Mouse (Mus musculus) ES-Bruce4 (cell line): ENCODE results near the gene Lrrc8a.

Source experiments
- CTCF ChIP-seq: IDR thresholded peaks from one replicate; pipeline ENCODE4 v1.8.1; 2011; ENCODE audit warnings: low read depth, low read length
- EP300 ChIP-seq: IDR thresholded peaks from 2 replicates; pipeline ENCODE4 v1.6.1; 2011; ENCODE audit warnings: low read depth, low read length; ENCODE audit not compliant: insufficient read depth

DNA sequence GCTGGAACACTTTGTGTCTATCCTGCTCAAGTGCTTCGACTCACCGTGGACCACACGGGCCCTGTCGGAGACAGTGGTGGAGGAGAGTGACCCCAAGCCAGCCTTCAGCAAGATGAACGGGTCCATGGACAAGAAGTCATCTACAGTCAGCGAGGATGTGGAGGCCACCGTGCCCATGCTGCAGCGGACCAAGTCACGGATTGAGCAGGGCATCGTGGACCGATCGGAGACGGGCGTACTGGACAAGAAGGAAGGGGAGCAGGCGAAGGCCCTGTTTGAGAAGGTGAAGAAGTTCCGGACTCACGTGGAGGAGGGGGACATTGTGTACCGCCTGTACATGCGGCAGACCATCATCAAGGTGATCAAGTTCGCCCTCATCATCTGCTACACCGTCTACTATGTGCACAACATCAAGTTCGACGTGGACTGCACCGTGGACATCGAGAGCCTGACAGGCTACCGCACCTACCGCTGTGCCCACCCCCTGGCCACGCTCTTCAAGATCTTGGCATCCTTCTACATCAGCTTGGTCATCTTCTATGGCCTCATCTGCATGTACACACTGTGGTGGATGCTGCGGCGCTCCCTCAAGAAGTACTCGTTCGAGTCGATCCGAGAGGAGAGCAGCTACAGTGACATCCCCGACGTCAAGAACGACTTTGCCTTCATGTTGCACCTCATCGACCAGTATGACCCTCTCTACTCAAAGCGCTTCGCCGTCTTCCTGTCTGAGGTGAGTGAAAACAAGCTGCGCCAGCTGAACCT is 18.3 kb downstream of the Lrrc8a start:
- TF ChIP-seq EP300: no peak
- TF ChIP-seq CTCF: no peak
